Mouse (Mus musculus) fibroblast of lung, adult 2 months (primary cell): ENCODE data around the gene Sdha.

Experiments used
- DNase-seq: peaks from one replicate; pipeline ENCODE4 v3.0.0-alpha.2; 2011; ENCODE audit warnings: low read depth

Sdha gene

GRCm38 (mm10) chr13:74349566-74350434 lies at the start of gene Sdha, which contains the start of gene Ccdc127:
Sdha (minus strand) TSS chr13:74350280.
Ccdc127 (plus strand) TSS chr13:74350309.
- peak; percentile 93 for DNase-seq

- DNase-seq = no peak
Observed at GRCm38 (mm10) chr13:74399298-74399839, 49.3 kb upstream of the Sdha start, which contains the start of gene Ftl1-ps1. Ftl1-ps1 (plus strand) TSS chr13:74399694.

GRCm38 (mm10) chr13:74391156-74391555 lies 41.1 kb upstream of the Sdha start:
- no peak for DNase-seq

GRCm38 (mm10) chr13:74390371-74390990 lies 40.4 kb upstream of the Sdha start, which contains the start of gene Zfp72:
Zfp72 (minus strand) TSS chr13:74390836.
- DNase-seq = peak; percentile 65

GRCm38 (mm10) chr13:74389730-74390129 lies 39.6 kb upstream of the Sdha start:
- DNase-seq = no peak

- no peak for DNase-seq
Observed at GRCm38 (mm10) chr13:74382289-74382688, 32.2 kb upstream of the Sdha start.

- DNase-seq = no peak
Observed at GRCm38 (mm10) chr13:74381533-74382276, 31.6 kb upstream of the Sdha start.

- peak; percentile 47 for DNase-seq
Observed at GRCm38 (mm10) chr13:74363859-74364235, 13.8 kb upstream of the Sdha start, which contains the start of gene Lrrc14b. Lrrc14b (minus strand) TSS chr13:74364005.

GRCm38 (mm10) chr13:74363176-74363858 lies 13.2 kb upstream of the Sdha start:
- DNase-seq = no peak

- no peak for DNase-seq
Observed at GRCm38 (mm10) chr13:74362218-74362617, 12.1 kb upstream of the Sdha start.

GRCm38 (mm10) chr13:74356491-74356890 lies 6.4 kb upstream of the Sdha start:
- DNase-seq = no peak

- no peak for DNase-seq
Observed at GRCm38 (mm10) chr13:74350435-74350906, 391 bp upstream of the Sdha start.

GRCm38 (mm10) chr13:74341036-74341435 lies 9.0 kb downstream of the Sdha start:
- no peak for DNase-seq

GRCm38 (mm10) chr13:74329321-74329720 lies 20.8 kb downstream of the Sdha start:
- no peak for DNase-seq

- peak; percentile 95 for DNase-seq
Observed at GRCm38 (mm10) chr13:74317170-74317849, 32.8 kb downstream of the Sdha start, which contains the start of gene Pdcd6. Pdcd6 (minus strand) TSS chr13:74317580.

- no peak for DNase-seq
Observed at GRCm38 (mm10) chr13:74316789-74317169, 33.3 kb downstream of the Sdha start.

- no peak for DNase-seq
Observed at GRCm38 (mm10) chr13:74316386-74316785, 33.7 kb downstream of the Sdha start.

- no peak for DNase-seq
Observed at GRCm38 (mm10) chr13:74314616-74315015, 35.5 kb downstream of the Sdha start.

- DNase-seq = no peak
Observed at GRCm38 (mm10) chr13:74305780-74306179, 44.3 kb downstream of the Sdha start.

GRCm38 (mm10) chr13:74305380-74305779 lies 44.7 kb downstream of the Sdha start:
- DNase-seq = no peak
